Mouse (Mus musculus) hindbrain, embryonic 15.5 days (tissue): ENCODE data around the gene Fbxo46. TPM values are rescaled to one million over a fixed set of nuclear protein-coding genes. Genes with fewer than 3 reads are reported as not detected.
"Not testable (repeated sequence)": the region's sequence is repeated elsewhere in the genome, so short reads cannot be mapped to it uniquely, and the experiment has no call there.

Source experiments
- ATAC-seq: fragments of 200-750 bp; cut with Nextera tagmentation; 2 replicates; pipeline ENCODE4 v1.8.0; 2017; ENCODE audit warnings: low read depth, moderate number of reproducible peaks, moderate TSS enrichment; ENCODE audit not compliant: low FRiP score
- H3K27ac ChIP-seq: fragments of 300-500 bp; sonication (generic); replicated peaks from 2 replicates; pipeline ENCODE4 v1.5.1; 2015; ENCODE audit warnings: mild to moderate bottlenecking, inconsistent platforms
- H3K27me3 ChIP-seq: fragments of 300-500 bp; sonication (generic); 2 replicates; pipeline ENCODE4 v1.6.1; 2015; ENCODE audit warnings: control low read depth, inconsistent platforms
- H3K36me3 ChIP-seq: fragments of 300-500 bp; sonication (generic); 2 replicates; pipeline ENCODE4 v1.6.1; 2015; ENCODE audit warnings: control low read depth, inconsistent platforms
- H3K4me1 ChIP-seq: fragments of 300-500 bp; sonication (generic); replicated peaks from 2 replicates; pipeline ENCODE4 v1.6.1; 2015; ENCODE audit warnings: control low read depth, inconsistent platforms
- H3K4me2 ChIP-seq: fragments of 300-500 bp; sonication (generic); 2 replicates; pipeline ENCODE4 v1.6.1; 2015; ENCODE audit warnings: moderate library complexity, mild to moderate bottlenecking, inconsistent platforms
- H3K4me3 ChIP-seq: fragments of 300-500 bp; sonication (generic); 2 replicates; pipeline ENCODE4 v1.5.1; 2015; ENCODE audit warnings: mild to moderate bottlenecking, inconsistent platforms
- H3K9ac ChIP-seq: fragments of 300-500 bp; sonication (generic); 2 replicates; pipeline ENCODE4 v1.6.1; 2015; ENCODE audit warnings: inconsistent platforms
- H3K9me3 ChIP-seq: fragments of 300-500 bp; sonication (generic); 2 replicates; pipeline ENCODE4 v1.6.1; 2016; ENCODE audit warnings: control low read depth, inconsistent platforms
- WGBS: fragments of 180-500 bp; shearing (Covaris S2); methylation state at CpG from one replicate; pipeline ENCODE4 v1.1.7; 2015; 5-methylcytosine and 5-hydroxymethylcytosine counted together
- polyA plus RNA-seq: library from polyadenylated mRNA; unstranded; fragments of >200 nt; fragmentation: Nextera tagmentation; extraction: Ambion mirVana; gene quantifications from 2 replicates; pipeline ENCODE4 v1.2.1, GENCODE M21; 2015

The Fbxo46 gene
- 16.2 and 16.6 TPM in 2 replicates for polyA plus RNA-seq

DNA sequence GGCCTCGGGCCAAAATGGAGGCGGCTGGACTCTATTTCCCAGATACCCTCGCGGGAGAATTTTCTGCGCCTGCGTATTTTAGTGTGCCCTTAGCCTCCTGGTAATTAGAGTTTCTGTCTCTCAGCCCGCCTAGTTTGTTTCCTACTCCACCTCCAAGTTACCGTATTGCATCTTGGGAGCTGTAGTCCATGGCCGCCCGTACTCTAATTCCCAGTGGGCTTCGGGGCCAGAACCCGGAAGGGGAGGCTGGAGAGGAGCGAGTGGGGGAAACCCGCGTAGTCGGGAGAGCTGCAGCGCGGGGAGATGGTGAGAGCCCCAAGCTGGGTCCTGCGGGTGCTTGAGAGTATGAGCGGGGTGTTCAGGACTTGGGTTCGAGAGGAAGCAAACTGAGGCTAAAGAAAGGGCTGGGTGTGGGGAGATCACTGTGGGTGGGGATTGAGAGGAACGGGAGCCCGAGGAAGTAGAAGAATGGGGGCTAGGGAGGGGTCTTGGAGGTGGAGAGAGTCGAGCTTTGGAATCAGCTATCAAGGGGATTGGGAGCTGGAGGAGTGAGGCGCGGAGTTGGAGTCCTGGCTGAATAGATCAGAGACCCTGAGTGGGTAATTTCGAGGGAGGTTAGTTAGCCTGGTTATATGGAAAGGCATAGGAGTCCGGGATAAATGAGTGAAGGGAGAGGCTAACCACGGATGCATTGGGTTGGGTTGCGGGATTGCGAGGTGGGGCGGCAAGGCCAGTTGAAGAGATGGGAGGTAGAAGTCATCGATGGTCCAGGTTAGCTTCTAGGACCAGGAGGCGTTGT lies at the start of gene Fbxo46:
Gene Fbxo46 (plus strand): TSS at position 229 of the 799 bp plus-strand sequence.
- WGBS = 3% methylated on average over 34 of the region's 34 CpGs
- H3K9me3 ChIP-seq = no peaks in the 10 kb centered on the region
- H3K27me3 ChIP-seq = no peaks in the 10 kb centered on the region
- H3K27ac ChIP-seq = peak within 1 kb of the TSS; percentile 75
- peak within 1 kb of the TSS; percentile 81 for H3K9ac ChIP-seq
- H3K4me1 ChIP-seq = peaks cover 28% of the 10 kb centered on the region
- ATAC-seq = peak; percentile 91
- H3K4me2 ChIP-seq = peak within 1 kb of the TSS; percentile 69
- peak within 1 kb of the TSS; percentile 69 for H3K4me3 ChIP-seq
- no peaks in the 10 kb centered on the region for H3K36me3 ChIP-seq

DNA sequence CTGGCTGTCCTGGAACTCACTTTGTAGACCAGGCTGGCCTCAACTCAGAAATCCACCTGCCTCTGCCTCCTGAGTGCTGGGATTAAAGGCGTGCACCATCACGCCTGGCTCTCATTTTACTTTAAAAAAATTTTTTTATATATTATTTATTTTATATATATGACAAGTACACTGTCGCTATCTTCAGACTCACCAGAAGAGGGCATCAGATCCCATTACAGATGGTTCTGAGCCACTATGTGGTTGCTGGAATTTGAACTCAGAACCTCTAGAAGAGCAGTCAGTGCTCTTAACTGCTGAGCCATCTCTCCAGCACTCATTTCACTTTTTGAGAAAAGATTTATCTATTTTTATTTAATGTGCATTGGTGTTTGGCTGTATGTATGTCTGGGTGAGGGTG lies 48.6 kb upstream of the Fbxo46 start:
- ATAC-seq, H3K4me1 ChIP-seq, H3K27ac ChIP-seq, H3K9ac ChIP-seq, H3K36me3 ChIP-seq, H3K4me3 ChIP-seq, H3K4me2 ChIP-seq, H3K9me3 ChIP-seq: not testable (repeated sequence)
- 55% methylated on average over 3 of the region's 3 CpGs for WGBS
- peaks cover 12% of the 10 kb centered on the region for H3K27me3 ChIP-seq

DNA sequence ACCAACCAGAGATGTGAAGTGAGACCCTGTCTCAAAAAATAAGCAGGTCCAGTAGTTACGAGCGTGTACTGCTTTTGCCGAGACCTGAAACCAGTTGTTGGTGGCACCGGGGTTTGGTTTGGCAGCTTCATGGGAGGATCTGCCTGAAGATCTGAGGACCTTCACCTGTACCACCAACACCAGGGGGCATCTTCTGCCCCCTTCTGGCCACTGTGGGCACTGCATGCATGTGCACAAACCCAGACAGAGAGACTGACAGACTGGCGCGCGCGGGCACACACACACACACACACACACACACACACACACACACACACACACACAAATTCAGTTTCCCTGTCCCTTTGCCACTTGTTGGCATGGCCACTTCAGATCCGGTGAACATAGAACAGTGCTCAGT lies 46.2 kb upstream of the Fbxo46 start:
- no peak overlapping the region for H3K9ac ChIP-seq
- peaks cover 22% of the 10 kb centered on the region for H3K4me1 ChIP-seq
- no peak overlapping the region for H3K4me3 ChIP-seq
- H3K27ac ChIP-seq = no peak overlapping the region
- no peak for ATAC-seq
- WGBS = 78% methylated on average over 9 of the region's 9 CpGs
- no peaks in the 10 kb centered on the region for H3K9me3 ChIP-seq
- peaks cover 6% of the 10 kb centered on the region for H3K36me3 ChIP-seq
- H3K4me2 ChIP-seq = no peak overlapping the region
- H3K27me3 ChIP-seq = no peaks in the 10 kb centered on the region

DNA sequence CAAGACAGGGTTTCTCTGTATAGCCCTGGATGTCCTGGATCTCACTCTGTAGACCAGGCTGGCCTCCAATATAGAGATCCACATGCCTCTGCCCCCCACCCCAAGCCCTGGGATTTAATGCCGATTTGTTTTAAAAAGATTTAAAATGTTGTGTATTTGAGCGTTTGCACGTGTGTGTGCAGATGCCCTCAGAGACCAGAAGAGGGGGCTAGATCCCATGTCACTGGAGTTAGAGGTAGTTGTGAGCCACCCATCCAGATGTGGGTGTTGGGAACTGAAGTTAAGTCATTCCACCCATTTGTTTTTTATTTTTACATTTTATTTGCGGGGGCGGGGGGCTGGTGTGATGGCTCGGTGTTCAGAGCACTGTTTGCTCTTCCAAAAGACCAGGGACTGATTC lies 45.2 kb upstream of the Fbxo46 start:
- Histone ChIP-seq H3K9ac (no peak overlapping the region), H3K27me3 (no peaks in the 10 kb centered on the region), H3K36me3 (peaks cover 13% of the 10 kb centered on the region), H3K9me3 (no peaks in the 10 kb centered on the region), H3K4me3 (no peak overlapping the region), H3K4me2 (no peak overlapping the region), H3K27ac (no peak overlapping the region), H3K4me1 (peaks cover 22% of the 10 kb centered on the region)
- WGBS = 96% methylated on average over 6 of the region's 6 CpGs
- ATAC-seq = no peak

DNA sequence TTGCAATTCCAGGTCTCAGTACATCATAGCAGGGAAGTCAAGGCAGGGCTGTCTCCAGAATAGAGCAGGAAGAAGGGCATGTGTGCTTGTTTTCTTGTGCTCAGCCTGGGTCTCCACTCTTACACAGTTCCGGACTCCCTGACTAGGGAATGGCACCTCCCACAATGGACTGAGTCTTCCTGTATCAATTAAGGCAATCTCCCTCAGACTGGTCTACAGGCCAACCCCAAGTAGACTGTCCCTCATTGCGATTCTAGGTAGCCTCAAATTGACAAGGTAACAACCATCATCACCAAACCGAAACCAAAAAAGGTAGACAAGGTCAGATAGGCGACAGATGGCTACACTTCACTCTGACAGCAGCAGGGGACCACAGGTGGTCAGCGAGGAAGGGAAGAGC lies 44.4 kb upstream of the Fbxo46 start:
- Histone ChIP-seq H3K4me3 (peak overlapping the region; percentile 84), H3K4me1 (peaks cover 22% of the 10 kb centered on the region), H3K27ac (peak overlapping the region; percentile 61), H3K27me3 (no peaks in the 10 kb centered on the region), H3K36me3 (peaks cover 18% of the 10 kb centered on the region), H3K9ac (0 out of 2 replicates have a peak overlapping the region, but pooled peaks have one; percentile 21), H3K4me2 (peak overlapping the region; percentile 58), H3K9me3 (no peaks in the 10 kb centered on the region)
- 63% methylated on average over 5 of the region's 5 CpGs for WGBS
- ATAC-seq = 0 out of 2 replicates have a peak, but pooled peaks have one; percentile 6

DNA sequence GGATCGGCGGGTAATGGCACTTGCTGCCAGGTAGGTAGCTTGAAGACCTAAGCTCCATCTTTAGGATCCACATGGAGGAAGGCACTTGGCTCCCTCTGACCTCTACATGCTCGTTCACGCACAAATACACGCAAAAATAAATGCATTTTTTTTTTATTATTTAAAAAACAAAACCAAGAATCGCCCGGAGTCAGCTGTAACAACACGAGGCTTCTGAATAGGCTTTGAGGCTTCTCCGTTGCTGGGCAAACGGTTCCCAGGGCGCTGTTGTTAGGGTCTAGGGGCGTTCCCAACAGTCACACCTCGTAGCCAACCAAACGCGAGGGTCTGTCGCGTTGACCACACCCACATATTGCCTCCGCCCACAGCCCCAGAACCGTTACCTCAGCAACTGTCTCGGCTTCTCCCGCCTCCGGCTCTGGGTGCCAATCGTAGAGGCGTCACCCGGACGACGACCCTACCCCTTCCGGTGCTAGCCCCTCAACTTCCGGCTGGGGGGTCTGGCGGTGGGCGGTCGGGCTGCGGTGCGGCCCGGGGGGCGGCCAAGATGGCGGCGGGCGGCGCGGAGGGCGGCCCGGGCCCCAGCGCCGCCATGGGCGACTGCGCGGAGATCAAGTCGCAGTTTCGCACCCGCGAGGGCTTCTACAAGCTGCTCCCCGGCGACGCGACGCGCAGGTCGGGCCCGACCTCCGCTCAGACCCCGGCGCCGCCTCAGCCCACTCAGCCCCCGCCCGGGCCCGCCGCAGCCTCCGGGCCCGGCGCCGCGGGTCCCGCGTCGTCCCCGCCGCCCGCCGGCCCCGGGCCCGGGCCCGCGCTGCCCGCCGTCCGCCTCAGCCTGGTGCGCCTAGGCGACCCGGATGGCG lies 43.7 kb upstream of the Fbxo46 start, which contains the start of gene Dmwd:
Gene Dmwd (plus strand): TSS at position 505 of the 863 bp plus-strand sequence.
- Histone ChIP-seq H3K4me2 (peak within 1 kb of the TSS; percentile 82), H3K9ac (peak within 1 kb of the TSS; percentile 99), H3K9me3 (no peaks in the 10 kb centered on the region), H3K4me3 (peak within 1 kb of the TSS; percentile 84), H3K27me3 (no peaks in the 10 kb centered on the region), H3K4me1 (peaks cover 22% of the 10 kb centered on the region), H3K27ac (peak within 1 kb of the TSS; percentile 75), H3K36me3 (peaks cover 25% of the 10 kb centered on the region)
- peak; percentile 99 for ATAC-seq
- under 1% methylated on average over 73 of the region's 91 CpGs for WGBS

DNA sequence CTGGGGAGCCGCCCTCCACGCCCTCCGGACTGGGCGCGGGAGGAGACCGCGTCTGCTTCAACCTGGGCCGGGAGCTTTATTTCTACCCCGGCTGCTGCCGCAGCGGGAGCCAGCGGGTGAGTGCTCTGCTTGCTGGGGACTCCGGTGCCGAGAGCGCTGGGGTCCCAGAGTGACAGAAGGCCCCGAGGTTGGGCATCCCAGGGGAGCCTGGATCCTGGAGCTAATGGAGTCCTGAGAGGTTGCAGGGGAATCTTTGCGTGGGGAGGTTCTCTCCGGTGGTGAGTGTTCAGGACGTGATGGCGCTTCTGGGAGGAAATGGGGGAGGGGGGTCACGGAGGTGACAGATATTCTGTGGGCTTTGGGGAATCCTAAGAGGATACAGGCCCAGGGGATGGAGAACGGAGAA lies 43.1 kb upstream of the Fbxo46 start:
- Histone ChIP-seq H3K9ac (peak overlapping the region; percentile 99), H3K27ac (peak overlapping the region; percentile 75), H3K4me3 (peak overlapping the region; percentile 84), H3K9me3 (no peaks in the 10 kb centered on the region), H3K27me3 (no peaks in the 10 kb centered on the region), H3K36me3 (peaks cover 32% of the 10 kb centered on the region), H3K4me2 (peak overlapping the region; percentile 82), H3K4me1 (peaks cover 22% of the 10 kb centered on the region)
- under 1% methylated on average over 22 of the region's 22 CpGs for WGBS
- no peak for ATAC-seq

DNA sequence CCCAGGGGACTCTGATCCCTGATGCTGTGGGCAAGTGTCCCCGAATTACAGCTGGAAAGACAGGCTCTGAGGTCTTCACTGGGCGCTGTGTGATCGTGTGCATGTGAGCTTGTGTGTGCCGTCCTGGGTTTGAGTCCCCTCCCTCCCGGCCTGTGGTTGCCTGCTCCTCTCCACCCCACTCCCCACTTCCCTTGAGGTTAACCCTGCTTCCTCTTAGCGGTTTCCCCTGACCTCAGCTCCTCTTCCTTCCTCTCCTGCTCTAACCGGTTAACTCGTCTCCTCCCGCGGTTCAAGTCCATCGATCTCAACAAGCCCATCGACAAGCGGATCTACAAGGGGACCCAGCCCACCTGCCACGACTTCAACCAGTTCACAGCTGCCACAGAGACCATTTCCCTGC lies 41.9 kb upstream of the Fbxo46 start:
- peak overlapping the region; percentile 84 for H3K4me3 ChIP-seq

DNA sequence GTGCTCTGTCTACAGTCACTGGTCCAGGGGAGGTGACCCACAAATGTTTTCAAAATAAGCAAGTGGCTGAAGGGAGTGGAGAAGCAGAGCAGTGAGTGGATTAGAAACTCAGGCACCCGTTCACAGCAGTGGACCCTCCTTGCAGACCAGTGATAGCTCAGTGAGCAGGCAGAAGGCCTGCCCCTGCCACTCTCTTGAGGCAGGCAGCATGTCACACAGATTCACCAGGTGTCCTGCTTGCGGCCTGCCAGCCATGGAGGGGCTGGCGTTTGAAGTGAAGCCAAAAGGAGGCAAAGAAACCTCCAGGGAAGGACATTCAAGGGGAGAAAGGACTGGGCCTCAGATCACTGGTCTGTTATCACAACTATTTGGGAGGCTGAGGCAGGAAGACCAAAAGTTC lies 40.9 kb upstream of the Fbxo46 start:
- no peaks in the 10 kb centered on the region for H3K9me3 ChIP-seq
- H3K4me3 ChIP-seq = no peak overlapping the region
- H3K36me3 ChIP-seq = peaks cover 48% of the 10 kb centered on the region
- ATAC-seq = no peak
- H3K4me2 ChIP-seq = no peak overlapping the region
- H3K27me3 ChIP-seq = no peaks in the 10 kb centered on the region
- no peak overlapping the region for H3K27ac ChIP-seq
- no peak overlapping the region for H3K9ac ChIP-seq
- 80% methylated on average over 3 of the region's 3 CpGs for WGBS
- H3K4me1 ChIP-seq = peaks cover 29% of the 10 kb centered on the region

More for the DNA sequence above, 41.9 kb upstream of the Fbxo46 start:
- peaks cover 42% of the 10 kb centered on the region for H3K36me3 ChIP-seq
- H3K27me3 ChIP-seq = no peaks in the 10 kb centered on the region
- no peak for ATAC-seq
- peaks cover 22% of the 10 kb centered on the region for H3K4me1 ChIP-seq
- 76% methylated on average over 14 of the region's 14 CpGs for WGBS
- H3K9me3 ChIP-seq = no peaks in the 10 kb centered on the region
- no peak overlapping the region for H3K9ac ChIP-seq
- H3K4me2 ChIP-seq = peak overlapping the region; percentile 82
- H3K27ac ChIP-seq = no peak overlapping the region

DNA sequence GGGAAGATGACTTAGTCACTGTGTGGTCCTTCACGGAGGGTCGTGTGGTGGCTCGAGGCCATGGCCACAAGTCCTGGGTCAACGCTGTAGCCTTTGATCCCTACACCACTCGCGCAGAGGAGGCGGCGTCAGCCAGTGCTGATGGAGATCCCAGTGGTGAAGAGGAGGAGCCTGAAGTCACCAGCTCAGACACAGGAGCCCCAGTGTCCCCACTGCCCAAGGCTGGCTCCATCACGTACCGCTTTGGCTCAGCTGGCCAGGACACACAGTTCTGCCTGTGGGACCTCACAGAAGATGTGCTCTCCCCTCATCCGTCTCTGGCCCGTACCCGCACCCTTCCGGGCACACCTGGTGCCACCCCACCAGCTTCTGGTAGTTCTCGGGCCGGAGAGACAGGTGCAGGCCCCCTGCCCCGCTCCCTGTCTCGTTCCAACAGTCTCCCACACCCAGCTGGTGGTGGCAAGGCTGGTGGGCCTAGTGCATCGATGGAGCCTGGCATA lies 39.2 kb upstream of the Fbxo46 start:
- 92% methylated on average over 19 of the region's 19 CpGs for WGBS
- no peak overlapping the region for H3K4me2 ChIP-seq
- H3K27ac ChIP-seq = no peak overlapping the region
- no peaks in the 10 kb centered on the region for H3K9me3 ChIP-seq
- no peak overlapping the region for H3K9ac ChIP-seq
- H3K36me3 ChIP-seq = peaks cover 53% of the 10 kb centered on the region
- no peak for ATAC-seq
- H3K4me3 ChIP-seq = no peak overlapping the region
- no peaks in the 10 kb centered on the region for H3K27me3 ChIP-seq
- H3K4me1 ChIP-seq = peaks cover 36% of the 10 kb centered on the region

DNA sequence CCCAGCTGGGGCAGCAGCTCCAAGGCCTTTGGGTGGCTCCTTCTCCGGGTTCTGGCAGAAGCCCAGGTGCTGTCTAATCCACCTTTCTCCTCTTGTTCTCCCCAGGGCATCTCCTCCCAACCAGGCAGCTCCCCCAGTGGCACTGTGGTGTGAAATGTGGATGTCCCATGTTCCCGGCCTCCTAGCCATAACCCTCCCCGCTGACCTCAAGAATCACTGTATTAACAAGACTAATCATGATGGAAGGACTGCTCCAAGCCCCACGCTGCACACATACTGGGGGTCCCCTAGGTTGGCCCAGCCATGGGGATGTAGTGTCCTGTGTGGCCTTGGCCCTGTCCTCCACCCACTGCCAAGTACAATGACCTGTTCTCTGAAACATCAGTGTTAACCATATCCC lies 37.5 kb upstream of the Fbxo46 start:
- Histone ChIP-seq H3K9me3 (no peaks in the 10 kb centered on the region), H3K27me3 (no peaks in the 10 kb centered on the region), H3K27ac (no peak overlapping the region), H3K4me3 (no peak overlapping the region), H3K4me2 (no peak overlapping the region), H3K36me3 (peaks cover 54% of the 10 kb centered on the region), H3K4me1 (peaks cover 35% of the 10 kb centered on the region), H3K9ac (no peak overlapping the region)
- no peak for ATAC-seq
- WGBS = 92% methylated on average over 4 of the region's 4 CpGs

DNA sequence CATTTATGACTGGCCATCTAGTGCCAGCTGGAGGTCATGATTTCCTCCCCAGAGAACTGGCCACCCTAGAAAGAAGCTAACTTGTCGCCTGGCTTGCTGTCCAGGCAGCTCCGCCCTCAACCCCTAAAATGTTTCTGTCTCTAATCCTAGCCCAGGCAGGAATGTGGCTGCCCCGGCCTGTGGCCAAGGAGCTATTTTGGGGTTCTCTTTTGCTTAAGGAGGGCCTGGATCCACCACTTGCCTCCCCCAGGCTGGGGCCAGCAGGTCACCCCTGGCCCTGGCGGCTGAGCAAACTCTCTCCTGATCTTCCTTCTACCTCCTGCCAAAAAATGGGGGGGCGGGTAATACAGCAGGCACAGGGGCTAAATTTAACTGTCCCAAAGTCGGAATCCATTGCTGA lies 36.6 kb upstream of the Fbxo46 start:
- Histone ChIP-seq H3K4me3 (no peak overlapping the region), H3K36me3 (peaks cover 54% of the 10 kb centered on the region), H3K27me3 (no peaks in the 10 kb centered on the region), H3K9me3 (no peaks in the 10 kb centered on the region), H3K4me1 (peaks cover 26% of the 10 kb centered on the region), H3K9ac (no peak overlapping the region), H3K27ac (no peak overlapping the region), H3K4me2 (no peak overlapping the region)
- no peak for ATAC-seq
- WGBS = 64% methylated on average over 6 of the region's 6 CpGs
